Mouse (Mus musculus) thymus, postnatal 25 days (tissue): Measurements from ENCODE around the gene Zfp185.
"Not testable (repeated sequence)": the region's sequence is repeated elsewhere in the genome, so short reads cannot be mapped to it uniquely, and the experiment has no call there.

ENCODE experiments used
- DNase-seq: peaks from one replicate; pipeline ENCODE4 v3.0.0; 2022

The Zfp185 gene

DNA sequence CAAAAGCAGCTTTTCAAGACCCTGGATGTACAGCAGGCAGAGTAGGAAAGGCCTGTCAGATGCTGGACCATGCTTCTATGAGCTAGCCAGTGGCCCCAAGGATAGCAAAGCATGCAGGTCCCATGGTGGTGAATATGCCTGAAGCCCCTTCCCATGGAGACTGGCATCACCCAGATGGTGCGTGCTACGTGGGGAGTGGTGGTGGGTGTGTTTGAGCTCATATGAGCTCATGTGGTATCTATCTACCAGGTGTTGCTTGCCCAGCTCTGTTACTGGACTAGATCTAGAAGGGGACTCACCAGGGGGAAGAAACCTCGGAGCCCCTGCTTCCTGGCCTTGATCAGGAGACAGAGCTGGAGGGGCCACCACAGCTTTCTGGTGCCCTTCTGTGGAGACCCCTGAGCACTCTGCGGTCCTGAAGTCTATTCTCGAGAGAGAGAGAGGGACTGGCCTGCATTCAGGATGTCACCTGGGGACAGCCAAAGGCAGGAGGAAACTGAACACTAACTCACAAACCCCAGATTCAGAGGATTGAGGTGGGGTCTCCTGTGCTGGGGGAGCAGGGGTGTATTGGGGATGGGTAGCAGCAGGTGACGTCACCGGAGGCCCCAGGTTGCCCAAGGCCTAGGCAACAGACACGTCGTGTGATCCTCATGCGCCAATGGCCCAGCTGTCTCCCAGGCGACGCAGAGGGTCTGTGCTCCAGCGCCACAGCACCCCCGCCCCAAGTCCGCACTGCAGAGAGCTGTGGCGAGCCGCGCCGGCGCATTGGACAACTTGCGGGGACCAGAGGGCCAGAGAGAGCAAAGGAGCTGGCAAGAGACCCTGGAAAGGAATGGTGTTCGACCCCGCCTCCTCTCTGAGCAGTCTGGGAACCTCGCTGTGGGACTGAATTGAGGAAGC, 76.6 kb downstream of the Zfp185 start:
- no peak for DNase-seq

DNA sequence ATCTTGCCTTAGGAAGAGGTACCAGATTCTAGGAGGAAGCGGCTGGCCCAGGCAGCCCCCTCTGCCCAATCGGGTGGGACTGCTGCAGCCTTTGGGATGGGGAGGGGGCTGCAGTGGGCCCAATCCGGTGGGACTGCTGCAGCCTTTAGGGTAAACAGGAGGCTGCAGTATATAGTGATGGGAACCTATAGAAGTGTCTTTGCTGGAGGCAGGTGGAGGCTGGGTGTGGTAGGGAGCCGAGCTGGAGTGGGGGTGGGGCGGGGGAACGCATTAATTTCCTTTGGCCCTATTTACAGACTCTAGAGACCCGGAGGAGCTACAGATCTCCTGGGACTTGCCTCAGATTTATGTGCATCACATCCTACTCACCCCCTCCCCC, 77.3 kb downstream of the Zfp185 start, which contains the start of gene Pnma3:
Gene Pnma3 (plus strand): TSS at position 373 of the 379 bp plus-strand sequence.
- no peak for DNase-seq

DNA sequence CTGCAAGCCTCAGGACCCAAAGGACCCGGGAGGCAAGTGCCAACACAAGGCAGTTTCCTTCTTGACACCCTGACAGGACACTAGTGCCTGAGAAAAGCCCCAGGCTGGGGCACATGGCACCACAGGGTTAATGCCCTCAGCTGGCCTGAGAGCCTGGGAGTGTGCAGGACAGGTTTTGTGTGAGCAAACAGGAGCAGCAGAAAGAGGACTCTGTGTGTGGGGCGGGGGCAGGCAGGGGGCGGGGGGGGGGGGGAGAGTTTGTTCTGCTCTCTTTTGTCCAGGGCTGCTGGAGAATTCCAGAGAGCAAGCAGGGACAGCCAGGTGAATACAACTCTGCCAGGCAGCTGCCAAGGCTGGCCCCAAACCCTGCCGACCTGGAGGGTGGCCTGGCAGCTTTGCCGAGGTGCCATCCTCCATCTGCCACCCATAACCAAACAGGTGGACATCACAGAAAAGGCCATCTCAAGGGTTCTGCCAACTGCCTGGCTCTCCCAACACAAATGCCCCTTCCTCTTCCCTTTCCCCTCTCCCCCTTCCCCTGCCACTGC, 79.7 kb downstream of the Zfp185 start:
- not testable (repeated sequence) for DNase-seq
